Mouse (Mus musculus) central nervous system, embryonic 11.5 days (tissue): ENCODE measurements around the gene Vstm5. TPM values are rescaled to one million over a fixed set of nuclear protein-coding genes. Genes with fewer than 3 reads are reported as not detected.

ENCODE experiments used
- polyA plus RNA-seq: library from polyadenylated mRNA; depleted of rRNA; stranded (reverse); fragments of >200 nt; gene quantifications from 2 replicates; pipeline ENCODE4 v1.2.3, GENCODE M21; 2012; rRNA removed

Gene Vstm5
- polyA plus RNA-seq = 1.4 and 2.6 TPM in 2 replicates

GRCm38 (mm10) chr9:15239042-15239925 is at the start of gene Vstm5:
Gene Vstm5 (plus strand): TSS chr9:15239045.

GRCm38 (mm10) chr9:15279649-15280490 is 41.0 kb downstream of the Vstm5 start, which contains the start of gene Med17:
Gene Med17 (minus strand): TSS chr9:15279931.

DNA sequence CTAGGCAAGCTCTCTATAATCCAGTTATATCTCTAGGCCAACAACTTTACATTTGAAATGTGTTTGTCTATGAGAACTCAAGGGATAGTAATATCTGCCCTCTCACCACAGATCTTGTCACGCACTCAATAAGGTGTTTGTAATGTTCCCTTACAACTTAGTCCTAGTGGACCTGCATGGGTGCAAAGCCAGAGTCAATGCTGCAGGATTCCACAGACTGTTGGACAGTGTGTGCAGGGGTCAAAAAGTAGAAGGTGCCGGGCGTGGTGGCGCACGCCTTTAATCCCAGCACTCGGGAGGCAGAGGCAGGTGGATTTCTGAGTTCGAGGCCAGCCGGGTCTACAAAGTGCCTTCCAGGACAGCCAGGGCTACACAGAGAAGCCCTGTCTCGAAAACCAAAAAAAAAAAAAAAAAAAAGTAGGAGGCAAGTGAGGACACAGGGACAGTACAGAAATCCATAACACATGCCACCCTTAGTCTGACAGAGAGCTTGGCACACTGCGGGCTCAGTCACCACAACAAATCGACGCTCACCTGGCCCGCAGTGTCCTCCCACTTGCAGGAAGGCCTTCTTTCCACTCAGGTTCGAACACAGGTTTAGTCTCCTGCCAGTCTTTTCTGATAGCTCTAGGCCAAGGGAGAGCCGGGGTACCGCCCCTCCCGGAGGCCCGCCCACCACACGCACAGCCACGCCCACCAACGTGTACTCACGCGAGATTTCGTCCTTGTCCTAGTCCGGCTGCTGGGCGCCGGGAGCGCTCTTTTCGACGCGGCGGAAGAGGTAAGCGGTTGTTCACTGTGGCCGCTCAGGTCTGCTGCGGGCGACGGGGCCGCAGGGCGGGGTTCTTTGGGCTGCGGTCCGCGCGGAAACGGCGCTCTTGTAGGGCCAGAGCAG is 66.9 kb downstream of the Vstm5 start, which contains the start of gene Taf1d:
Gene Taf1d, plus strand, starts transcription at position 712 of the 895 bp plus-strand sequence.

DNA sequence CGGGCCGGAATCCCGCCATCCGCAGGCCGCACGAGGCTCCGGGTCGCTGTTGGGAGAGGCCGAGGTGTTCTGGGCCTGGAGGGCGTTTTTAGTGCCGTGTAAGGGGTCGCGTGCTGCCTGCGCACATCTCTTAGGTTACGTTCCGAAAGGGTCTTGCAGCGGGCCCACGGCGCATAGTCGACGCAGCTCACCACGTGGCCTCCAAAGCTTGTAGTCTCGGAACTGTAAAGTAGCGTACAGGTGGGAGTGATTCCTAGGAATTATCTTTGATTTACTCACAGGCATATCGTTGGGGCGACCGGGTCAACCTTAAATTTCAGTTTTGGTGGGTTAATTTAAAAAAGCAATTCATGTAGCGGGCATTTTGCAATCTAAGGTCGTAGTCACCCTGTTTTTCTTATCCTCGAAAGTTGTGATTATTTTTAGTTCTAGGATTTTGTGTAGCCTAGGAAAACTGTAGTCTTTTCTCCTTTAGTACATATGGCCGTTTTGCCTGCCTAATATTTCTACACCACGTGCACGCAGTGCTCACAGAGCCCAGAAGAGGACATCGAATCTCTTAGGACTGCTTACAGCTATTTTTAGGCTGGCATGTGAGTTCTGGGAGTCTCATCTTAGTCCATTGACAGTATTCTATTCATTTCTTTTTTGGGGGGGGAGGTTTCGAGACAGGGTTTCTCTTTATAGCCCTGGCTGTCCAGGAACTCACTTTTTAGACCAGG is 67.7 kb downstream of the Vstm5 start, which contains the start of gene 4931406C07Rik:
Gene 4931406C07Rik, minus strand, starts transcription at position 51 of the 722 bp plus-strand sequence.

Other genes starting within 250 kb of the Vstm5 start
- gene Panx1, start 193.6 kb upstream of the Vstm5 start, polyA plus RNA-seq = 57.3 and 63.9 TPM in 2 replicates
- not detected in 2 replicates for gene Hephl1, start 126.9 kb upstream of the Vstm5 start, polyA plus RNA-seq
- gene Med17, start 40.9 kb downstream of the Vstm5 start, polyA plus RNA-seq = 47.2 and 53.2 TPM in 2 replicates
- gene Taf1d, start 67.2 kb downstream of the Vstm5 start, polyA plus RNA-seq = 155 and 160 TPM in 2 replicates
- 14.3 and 16.7 TPM in 2 replicates for gene 4931406C07Rik, start 67.4 kb downstream of the Vstm5 start, polyA plus RNA-seq
- 29.1 and 39.2 TPM in 2 replicates for gene Cep295, start 118.7 kb downstream of the Vstm5 start, polyA plus RNA-seq